Mouse (Mus musculus) MEL (cell line): Measurements from ENCODE around the gene Tle1. TPM values are rescaled to one million over a fixed set of nuclear protein-coding genes. Genes with fewer than 3 reads are reported as not detected.

Experiments used
- DNase-seq: peaks from one replicate; pipeline ENCODE4 v3.0.0; 2011; ENCODE audit warnings: low read depth, low spot score
- H3K27ac ChIP-seq: 2 replicates; pipeline ENCODE4 v1.5.1; 2012; ENCODE audit warnings: low read depth, mild to moderate bottlenecking, control low read depth, low read length, moderate library complexity; ENCODE audit not compliant: control insufficient read depth
- H3K27me3 ChIP-seq, 2 experiments: fragments of 150-350 bp in 1 of 2; sonication (generic) in 1 of 2; 2 replicates each; pipeline ENCODE4 v1.6.1; 2012; ENCODE audit warnings: low read length in 2 of 2, mild to moderate bottlenecking in 2 of 2, improper control_type of control experiment in 1 of 2, moderate library complexity in 1 of 2; ENCODE audit not compliant: insufficient read depth in 2 of 2, control insufficient read depth in 1 of 2
- H3K36me3 ChIP-seq, 2 experiments: 2 replicates each; pipeline ENCODE4 v1.6.1; 2012 to 2014; ENCODE audit warnings: low read length in 2 of 2, improper control_type of control experiment in 1 of 2, inconsistent platforms in 1 of 2, mild to moderate bottlenecking in 1 of 2; ENCODE audit not compliant: insufficient read depth in 2 of 2, control insufficient read depth in 1 of 2
- H3K4me1 ChIP-seq, 2 experiments: fragments of 150-350 bp in 1 of 2; sonication (generic) in 1 of 2; 2 replicates each; pipeline ENCODE4 v1.6.1; 2012; ENCODE audit warnings: low read length in 2 of 2, improper control_type of control experiment in 1 of 2, mild to moderate bottlenecking in 1 of 2; ENCODE audit not compliant: insufficient read depth in 2 of 2, control insufficient read depth in 1 of 2
- H3K4me3 ChIP-seq, 2 experiments: fragments of 150-350 bp in 1 of 2; sonication (generic) in 1 of 2; 2 replicates each; pipeline ENCODE4 v1.5.1; 2012; ENCODE audit warnings: low read depth in 2 of 2, low read length in 2 of 2, mild to moderate bottlenecking in 2 of 2, moderate library complexity in 2 of 2, control low read depth in 1 of 2, improper control_type of control experiment in 1 of 2; ENCODE audit not compliant: control insufficient read depth in 1 of 2, insufficient read depth in 1 of 2
- H3K79me2 ChIP-seq: 2 replicates; pipeline ENCODE4 v1.6.1; 2012; ENCODE audit warnings: mild to moderate bottlenecking, low read length, moderate library complexity; ENCODE audit not compliant: control insufficient read depth, poor library complexity, insufficient read depth
- H3K9ac ChIP-seq: 2 replicates; pipeline ENCODE4 v1.6.1; 2012; ENCODE audit warnings: low read depth, mild to moderate bottlenecking, control low read depth, low read length, moderate library complexity; ENCODE audit not compliant: control insufficient read depth, poor library complexity, severe bottlenecking
- H3K9me3 ChIP-seq: fragments of 150-350 bp; sonication (generic); replicated peaks from 2 replicates; pipeline ENCODE4 v1.6.1; 2012; ENCODE audit warnings: mild to moderate bottlenecking, low read length, improper control_type of control experiment, moderate library complexity; ENCODE audit not compliant: insufficient read depth
- CHD2 ChIP-seq: IDR thresholded peaks from 2 replicates; pipeline ENCODE4 v1.6.1; 2011; ENCODE audit warnings: low read length, improper control_type of control experiment
- CTCF ChIP-seq, 3 experiments: IDR thresholded peaks in 2 of 3; conservative IDR thresholded peaks in 1 of 3; 2 replicates each; pipeline ENCODE4 v1.5.1; 2011 to 2012; ENCODE audit warnings: low read length in 3 of 3, low read depth in 2 of 3, mild to moderate bottlenecking in 2 of 3, improper control_type of control experiment in 1 of 3, inconsistent platforms in 1 of 3, mixed read lengths in 1 of 3, moderate library complexity in 1 of 3; ENCODE audit not compliant: control insufficient read depth in 1 of 3, insufficient read depth in 1 of 3, poor library complexity in 1 of 3, severe bottlenecking in 1 of 3
- E2F4 ChIP-seq: IDR thresholded peaks from 2 replicates; pipeline ENCODE4 v1.6.1; 2011; ENCODE audit warnings: low read depth, low read length, improper control_type of control experiment, borderline replicate concordance
- ELF1 ChIP-seq: IDR thresholded peaks from 2 replicates; pipeline ENCODE4 v1.6.1; 2014; ENCODE audit warnings: low read depth, mild to moderate bottlenecking, inconsistent platforms, low read length, improper control_type of control experiment, moderate library complexity
- EP300 ChIP-seq, 2 experiments: IDR thresholded peaks; 2 replicates each; pipeline ENCODE4 v1.6.1; 2011; ENCODE audit warnings: improper control_type of control experiment in 2 of 2, low read length in 2 of 2, low read depth in 1 of 2, mild to moderate bottlenecking in 1 of 2
- ETS1 ChIP-seq: IDR thresholded peaks from 2 replicates; pipeline ENCODE4 v1.6.1; 2012; ENCODE audit warnings: low read depth, mild to moderate bottlenecking, inconsistent platforms, low read length, improper control_type of control experiment, moderate library complexity
- GATA1 ChIP-seq: IDR thresholded peaks from 2 replicates; pipeline ENCODE4 v1.6.1; 2011; ENCODE audit warnings: low read depth, low read length, improper control_type of control experiment
- MEF2A ChIP-seq: IDR thresholded peaks from 2 replicates; pipeline ENCODE4 v1.6.1; 2014; ENCODE audit warnings: low read depth, mild to moderate bottlenecking, inconsistent platforms, low read length, improper control_type of control experiment; ENCODE audit not compliant: poor library complexity, insufficient replicate concordance, severe bottlenecking; ENCODE audit errors: extremely low read depth
- MXI1 ChIP-seq: IDR thresholded peaks from 2 replicates; pipeline ENCODE4 v1.6.1; 2011; ENCODE audit warnings: mild to moderate bottlenecking, low read depth, low read length, improper control_type of control experiment
- MYB ChIP-seq: IDR thresholded peaks from 2 replicates; pipeline ENCODE4 v1.6.1; 2011; ENCODE audit warnings: mild to moderate bottlenecking, low read depth, low read length, improper control_type of control experiment
- MYC ChIP-seq: IDR thresholded peaks from 2 replicates; pipeline ENCODE4 v1.6.1; 2011; ENCODE audit warnings: low read depth, mild to moderate bottlenecking, low read length, improper control_type of control experiment, moderate library complexity
- POLR2AphosphoS5 ChIP-seq: IDR thresholded peaks from 2 replicates; pipeline ENCODE4 v1.6.1; 2012; ENCODE audit warnings: low read depth, borderline replicate concordance, mild to moderate bottlenecking, inconsistent platforms, low read length, moderate library complexity, mixed read lengths
- RCOR1 ChIP-seq: IDR thresholded peaks from 2 replicates; pipeline ENCODE4 v1.6.1; 2012; ENCODE audit warnings: low read depth, mild to moderate bottlenecking, inconsistent platforms, low read length, improper control_type of control experiment
- SIN3A ChIP-seq: IDR thresholded peaks from 2 replicates; pipeline ENCODE4 v1.6.1; 2012; ENCODE audit warnings: low read length, improper control_type of control experiment, inconsistent platforms
- SMC3 ChIP-seq: IDR thresholded peaks from 2 replicates; pipeline ENCODE4 v1.6.1; 2011; ENCODE audit warnings: low read depth, low read length, improper control_type of control experiment
- TCF12 ChIP-seq: IDR thresholded peaks from 2 replicates; pipeline ENCODE4 v1.6.1; 2014; ENCODE audit warnings: low read depth, mild to moderate bottlenecking, inconsistent platforms, low read length, improper control_type of control experiment, moderate library complexity
- UBTF ChIP-seq: IDR thresholded peaks from 2 replicates; pipeline ENCODE4 v1.6.1; 2012; ENCODE audit warnings: low read depth, mild to moderate bottlenecking, inconsistent platforms, low read length, improper control_type of control experiment, moderate library complexity, borderline replicate concordance; ENCODE audit not compliant: insufficient read depth
- USF1 ChIP-seq: IDR thresholded peaks from 2 replicates; pipeline ENCODE4 v1.6.1; 2014; ENCODE audit warnings: low read depth, mild to moderate bottlenecking, inconsistent platforms, low read length, improper control_type of control experiment, moderate library complexity
- USF2 ChIP-seq, 2 experiments: IDR thresholded peaks; 2 replicates each; pipeline ENCODE4 v1.6.1; 2011 to 2012; ENCODE audit warnings: improper control_type of control experiment in 2 of 2, low read length in 2 of 2, borderline replicate concordance in 1 of 2, inconsistent platforms in 1 of 2, low read depth in 1 of 2, mild to moderate bottlenecking in 1 of 2; ENCODE audit not compliant: insufficient read depth in 1 of 2
- ZMIZ1 ChIP-seq: IDR thresholded peaks from 2 replicates; pipeline ENCODE4 v1.6.1; 2012; ENCODE audit warnings: low read depth, mild to moderate bottlenecking, inconsistent platforms, low read length, improper control_type of control experiment, moderate library complexity
- polyA plus RNA-seq, 2 experiments: library from polyadenylated mRNA; stranded (reverse) in 1 of 2; unstranded in 1 of 2; fragments of >175 nt in 1 of 2; fragments of >200 nt in 1 of 2; gene quantifications; 2 replicates each; pipeline versions ENCODE4 v1.2.1 to v1.2.4; 2012; ENCODE audit warnings: low replicate concordance in 2 of 2, low read depth in 1 of 2; ENCODE audit not compliant: insufficient read length in 2 of 2, insufficient read depth in 1 of 2, missing spikeins in 1 of 2
- total RNA-seq: library from RNA; depleted of rRNA; stranded (reverse); fragments of 300-350 nt; gene quantifications from 2 replicates; pipeline ENCODE4 v1.2.3, GENCODE M21; 2012

Tle1 gene
- total and polyA plus RNA-seq, 3 experiments = 21.1 to 22.5 TPM; not detected in 1

- no peaks in the 10 kb centered on the region for H3K4me1 ChIP-seq
- H3K79me2 ChIP-seq = no peaks in the 10 kb centered on the region
- no peak for DNase-seq
- H3K9ac ChIP-seq = no peak overlapping the region
- no peak for TF ChIP-seq GATA1
- TF ChIP-seq UBTF = no peak
- TF ChIP-seq CHD2 = no peak
- no peak for TF ChIP-seq MEF2A
- no peak for TF ChIP-seq CTCF (IDR thresholded peaks at IDR 0.05 in 2 of 3, conservative IDR thresholded peaks at IDR 0.05 in 1 of 3; ENCODE audit: control insufficient read depth in 1 of 3, insufficient read depth in 1 of 3, low read depth in 2 of 3, low read length in 3 of 3, poor library complexity in 1 of 3, severe bottlenecking in 1 of 3)
- no peak for TF ChIP-seq ELF1
- no peak for TF ChIP-seq RCOR1
- TF ChIP-seq SIN3A = no peak
- TF ChIP-seq E2F4 = no peak
- TF ChIP-seq ZMIZ1 = no peak
- no peak for TF ChIP-seq EP300 (IDR thresholded peaks at IDR 0.05; ENCODE audit: low read depth in 1 of 2, low read length in 2 of 2)
- no peak for TF ChIP-seq USF2 (IDR thresholded peaks at IDR 0.05; ENCODE audit: borderline replicate concordance in 1 of 2, insufficient read depth in 1 of 2, low read depth in 1 of 2, low read length in 2 of 2)
- no peak for TF ChIP-seq SMC3
- no peak for TF ChIP-seq MYB
- no peak for TF ChIP-seq ETS1
- TF ChIP-seq MYC = no peak
- TF ChIP-seq MXI1 = no peak
- no peak for TF ChIP-seq TCF12
- no peak for TF ChIP-seq POLR2AphosphoS5
- no peak for TF ChIP-seq USF1
- H3K4me3 ChIP-seq = no peak overlapping the region
- H3K36me3 ChIP-seq = no peaks in the 10 kb centered on the region; a peak in 1 of 4 replicates
- no peak overlapping the region for H3K27ac ChIP-seq
- no peaks in the 10 kb centered on the region for H3K9me3 ChIP-seq
- H3K27me3 ChIP-seq = no peaks in the 10 kb centered on the region
Observed at GRCm38 (mm10) chr4:72138264-72139080, 62.2 kb downstream of the Tle1 start.
